Comparison of ENCODE assay signal across 14 mouse cellular contexts in the genomic region with DNA sequence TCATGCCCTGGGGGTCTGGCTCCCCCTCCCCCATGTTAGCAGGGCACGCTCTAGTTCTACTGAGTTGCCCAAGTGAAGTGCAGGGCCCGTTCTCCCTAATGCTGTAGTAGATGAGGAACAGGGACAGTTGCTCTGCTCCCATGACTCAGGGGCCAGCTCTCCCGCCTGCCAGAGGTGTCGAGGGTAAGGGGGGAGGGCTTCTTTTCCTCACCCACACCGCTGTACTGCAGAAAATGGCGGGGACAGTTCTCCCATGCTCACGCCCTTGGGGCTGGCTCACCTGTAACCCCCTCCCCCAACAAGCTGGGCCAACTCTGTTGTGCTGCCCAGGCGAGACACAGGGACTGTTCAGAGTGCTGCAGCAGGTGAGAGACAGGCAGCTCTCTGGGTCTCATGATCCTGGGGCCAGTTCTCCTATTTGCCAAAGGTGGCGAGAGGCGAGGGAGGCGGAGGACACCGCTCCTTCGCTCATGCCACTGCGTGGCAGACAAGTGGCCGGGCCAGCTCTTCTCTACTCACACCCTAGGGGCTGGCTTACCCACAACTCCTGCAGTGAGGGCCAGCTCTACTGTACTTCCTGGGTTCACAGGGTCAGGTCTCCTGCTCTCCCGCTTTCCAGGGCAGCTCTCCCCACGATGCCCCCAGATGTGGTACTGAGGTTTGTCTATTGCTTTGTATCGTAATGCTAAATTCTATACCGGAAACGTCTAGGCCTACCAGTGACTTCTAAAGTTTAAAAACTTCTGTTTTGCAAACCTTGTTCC. TPM values are rescaled to one million over a fixed set of nuclear protein-coding genes. Genes with fewer than 3 reads are reported as not detected.
DNase-seq lines count a peak whose midpoint lies in the region; ATAC-seq and TF ChIP-seq lines count a peak whose summit lies in the region.
"Had no signal": no experiment of that assay in that cellular context is flagged by ENCODE, and none has a peak within 500 bp of the region (broad histone marks: within the 10 kb centered on the region; RNA-seq: fewer than 3 reads in every experiment).

No protein-coding gene starts in this region.

- DNase-seq in heart, adult 2 months, result no peak
- DNase-seq in spleen, adult 2 months (ENCODE audit: low read depth in 1 of 2, low spot score in 2 of 2), result no peak
- DNase-seq in spleen, postnatal 10 days (ENCODE audit: low spot score in 2 of 2), result no peak
- no peak for DNase-seq in limb, embryonic 10.5 days (ENCODE audit: low spot score)
- DNase-seq in midbrain, embryonic 14.5 days, result no peak
- DNase-seq: cerebellum, adult 11-12 months; kidney, postnatal 4 days; lung, postnatal 14 days had no signal

- WGBS in heart, embryonic 11.5 days (ENCODE audit: insufficient replicate concordance), result 74% methylated on average over 20 of the region's 20 CpGs
- 75% methylated on average over 20 of the region's 20 CpGs for WGBS in heart, adult 2 months
- 88% methylated on average over 20 of the region's 20 CpGs for WGBS in spleen, adult 2 months
- 82% methylated on average over 20 of the region's 20 CpGs for WGBS in limb, embryonic 10.5 days
- WGBS in stomach, embryonic 16.5 days, result 78% methylated on average over 20 of the region's 20 CpGs
- WGBS in forebrain, embryonic 13.5 days, result 84% methylated on average over 20 of the region's 20 CpGs
- 89% methylated on average over 20 of the region's 20 CpGs for WGBS in midbrain, embryonic 14.5 days

- TF ChIP-seq POLR2A in heart, adult 2 months (IDR thresholded peaks at IDR 0.05; ENCODE audit: insufficient read depth, low read depth, low read length), result no peak
- TF ChIP-seq POLR2A in spleen, adult 2 months (IDR thresholded peaks at IDR 0.05; ENCODE audit: low read depth, low read length), result no peak

- no peaks in the 10 kb centered on the region for H3K9me3 ChIP-seq in heart, embryonic 11.5 days (replicated peaks; ENCODE audit: control insufficient read depth, low read length)
- H3K9me3 ChIP-seq in limb, embryonic 10.5 days (replicated peaks), result no peaks in the 10 kb centered on the region
- H3K9me3 ChIP-seq in stomach, embryonic 16.5 days (replicated peaks; ENCODE audit: control insufficient read depth, low read length), result no peaks in the 10 kb centered on the region
- no peaks in the 10 kb centered on the region for H3K9me3 ChIP-seq in forebrain, embryonic 13.5 days (replicated peaks)
- no peaks in the 10 kb centered on the region for H3K9me3 ChIP-seq in midbrain, embryonic 14.5 days (ENCODE audit: control insufficient read depth, low read length)
- H3K9me3 ChIP-seq: hindbrain, embryonic 13.5 days had no signal

- H3K27ac ChIP-seq in heart, embryonic 11.5 days (ENCODE audit: low read depth, low read length), result no peak overlapping the region
- H3K27ac ChIP-seq in heart, adult 2 months, result no peak overlapping the region
- no peak overlapping the region for H3K27ac ChIP-seq in spleen, adult 2 months (ENCODE audit: insufficient read depth, low read length)
- peak overlapping the region; percentile 38; the same call in 1 of the 2 replicates for H3K27ac ChIP-seq in limb, embryonic 10.5 days
- no peak overlapping the region for H3K27ac ChIP-seq in stomach, embryonic 16.5 days (ENCODE audit: low read length)
- H3K27ac ChIP-seq in forebrain, embryonic 13.5 days, result no peak overlapping the region
- H3K27ac ChIP-seq in midbrain, embryonic 14.5 days (replicated peaks; ENCODE audit: low read depth, low read length), result no peak overlapping the region
- H3K27ac ChIP-seq: hindbrain, embryonic 13.5 days had no signal

- no peak for TF ChIP-seq EP300 in heart, adult 2 months (IDR thresholded peaks at IDR 0.05; ENCODE audit: insufficient read depth, low read depth, low read length)

- TF ChIP-seq CTCF in heart, adult 2 months (IDR thresholded peaks at IDR 0.05), result no peak
- no peak for TF ChIP-seq CTCF in spleen, adult 2 months (IDR thresholded peaks at IDR 0.05; ENCODE audit: extremely low read depth, insufficient read depth, insufficient read length, insufficient replicate concordance)

- H3K79me2 ChIP-seq in heart, adult 2 months (replicated peaks; ENCODE audit: control insufficient read depth, insufficient read depth, low read length), result no peaks in the 10 kb centered on the region

- no peak for ATAC-seq in heart, embryonic 11.5 days (replicated peaks; ENCODE audit: insufficient number of reproducible peaks, low FRiP score, low TSS enrichment)
- ATAC-seq in stomach, embryonic 16.5 days (ENCODE audit: insufficient read depth, low FRiP score), result no peak
- ATAC-seq in forebrain, embryonic 13.5 days, result no peak
- ATAC-seq in midbrain, embryonic 14.5 days (ENCODE audit: low FRiP score, low TSS enrichment), result no peak

- no peaks in the 10 kb centered on the region for H3K27me3 ChIP-seq in heart, embryonic 11.5 days (ENCODE audit: control insufficient read depth, insufficient read depth, low read length)
- no peaks in the 10 kb centered on the region for H3K27me3 ChIP-seq in heart, adult 2 months (ENCODE audit: control insufficient read depth, insufficient read depth, low read length)
- no peaks in the 10 kb centered on the region for H3K27me3 ChIP-seq in spleen, adult 2 months (ENCODE audit: control insufficient read depth, insufficient read depth, low read length)
- no peaks in the 10 kb centered on the region for H3K27me3 ChIP-seq in limb, embryonic 10.5 days (ENCODE audit: low read depth, poor library complexity, severe bottlenecking)
- no peaks in the 10 kb centered on the region for H3K27me3 ChIP-seq in stomach, embryonic 16.5 days (ENCODE audit: control insufficient read depth, insufficient read depth, low read length)
- H3K27me3 ChIP-seq in forebrain, embryonic 13.5 days, result no peaks in the 10 kb centered on the region
- no peaks in the 10 kb centered on the region for H3K27me3 ChIP-seq in midbrain, embryonic 14.5 days (ENCODE audit: control insufficient read depth, insufficient read depth, low read length)
- H3K27me3 ChIP-seq: hindbrain, embryonic 13.5 days had no signal

- no peaks in the 10 kb centered on the region for H3K36me3 ChIP-seq in heart, embryonic 11.5 days (ENCODE audit: control insufficient read depth, insufficient read depth, low read length)
- H3K36me3 ChIP-seq in heart, adult 2 months (ENCODE audit: control insufficient read depth, insufficient read depth, low read length), result no peaks in the 10 kb centered on the region
- no peaks in the 10 kb centered on the region for H3K36me3 ChIP-seq in spleen, adult 2 months (ENCODE audit: control insufficient read depth, insufficient read depth, low read length)
- no peaks in the 10 kb centered on the region for H3K36me3 ChIP-seq in limb, embryonic 10.5 days
- H3K36me3 ChIP-seq in stomach, embryonic 16.5 days (ENCODE audit: control insufficient read depth, insufficient read depth, low read length), result no peaks in the 10 kb centered on the region
- H3K36me3 ChIP-seq in forebrain, embryonic 13.5 days (ENCODE audit: poor library complexity, severe bottlenecking), result no peaks in the 10 kb centered on the region
- H3K36me3 ChIP-seq in midbrain, embryonic 14.5 days (ENCODE audit: control insufficient read depth, insufficient read depth, low read length), result no peaks in the 10 kb centered on the region
- H3K36me3 ChIP-seq: hindbrain, embryonic 13.5 days had no signal

- H3K4me2 ChIP-seq in heart, embryonic 11.5 days, result peak overlapping the region; percentile 22; the same call in 1 of the 2 replicates
- no peak overlapping the region for H3K4me2 ChIP-seq in stomach, embryonic 16.5 days (ENCODE audit: low read depth, low read length)
- H3K4me2 ChIP-seq in forebrain, embryonic 13.5 days, result no peak overlapping the region
- no peak overlapping the region for H3K4me2 ChIP-seq in midbrain, embryonic 14.5 days (ENCODE audit: low read length)
- H3K4me2 ChIP-seq: hindbrain, embryonic 13.5 days had no signal

- H3K4me1 ChIP-seq in heart, embryonic 11.5 days (ENCODE audit: control insufficient read depth, insufficient read depth, low read length), result 0 out of 2 replicates have a peak, but pooled peaks cover 2% of the 10 kb centered on the region
- no peaks in the 10 kb centered on the region for H3K4me1 ChIP-seq in heart, adult 2 months (ENCODE audit: control insufficient read depth, insufficient read depth, low read length)
- H3K4me1 ChIP-seq in spleen, adult 2 months (ENCODE audit: control insufficient read depth, insufficient read depth, insufficient read length), result no peaks in the 10 kb centered on the region
- H3K4me1 ChIP-seq in limb, embryonic 10.5 days, result peaks cover 9% of the 10 kb centered on the region
- H3K4me1 ChIP-seq in stomach, embryonic 16.5 days (ENCODE audit: control insufficient read depth, insufficient read depth, low read length), result no peaks in the 10 kb centered on the region
- H3K4me1 ChIP-seq in forebrain, embryonic 13.5 days, result no peaks in the 10 kb centered on the region
- H3K4me1 ChIP-seq in midbrain, embryonic 14.5 days (ENCODE audit: control insufficient read depth, insufficient read depth, low read length), result no peaks in the 10 kb centered on the region
- H3K4me1 ChIP-seq: hindbrain, embryonic 13.5 days had no signal

- intact Hi-C loops in heart, adult 2 months (cut with DNase I), result no loop called here

- no peak overlapping the region for H3K9ac ChIP-seq in heart, embryonic 11.5 days (ENCODE audit: low read depth, low read length)
- no peak overlapping the region for H3K9ac ChIP-seq in heart, adult 2 months (ENCODE audit: low read depth, low read length)
- no peak overlapping the region for H3K9ac ChIP-seq in stomach, embryonic 16.5 days (ENCODE audit: low read length)
- H3K9ac ChIP-seq in forebrain, embryonic 13.5 days, result no peak overlapping the region
- H3K9ac ChIP-seq in midbrain, embryonic 14.5 days (replicated peaks; ENCODE audit: low read length), result no peak overlapping the region
- H3K9ac ChIP-seq: hindbrain, embryonic 13.5 days had no signal

- H3K4me3 ChIP-seq in heart, embryonic 11.5 days (ENCODE audit: low read depth, low read length), result no peak overlapping the region
- no peak overlapping the region for H3K4me3 ChIP-seq in heart, adult 2 months
- H3K4me3 ChIP-seq in spleen, adult 2 months (ENCODE audit: extremely low read depth, insufficient read depth, insufficient read length), result peak overlapping the region; percentile 26; the same call in 1 of the 2 replicates
- peak overlapping the region; percentile 12 for H3K4me3 ChIP-seq in limb, embryonic 10.5 days
- H3K4me3 ChIP-seq in stomach, embryonic 16.5 days (replicated peaks; ENCODE audit: low read length), result peak overlapping the region; percentile 10; the same call in 1 of the 2 replicates
- no peak overlapping the region for H3K4me3 ChIP-seq in forebrain, embryonic 13.5 days
- H3K4me3 ChIP-seq in midbrain, embryonic 14.5 days (replicated peaks; ENCODE audit: low read depth, low read length), result no peak overlapping the region
- H3K4me3 ChIP-seq: hindbrain, embryonic 13.5 days; myocyte had no signal

RNA-seq across cellular contexts. Expression of gene Smoc1, which starts 7.9 kb away (rescaled TPM):
- 1.5 and 2.9 TPM in 2 replicates for polyA plus RNA-seq in heart, embryonic 11.5 days (2014; fragmentation: Nextera tagmentation; extraction: Ambion mirVana)
- 1 to 10 TPM; 4.8 to 6.2 TPM for total RNA-seq in heart, adult 2 months (2021)
- polyA plus RNA-seq in heart, adult 2 months (2012; rRNA removed), result 6.9 and 8.0 TPM in 2 replicates
- 0.51 and 0.79 TPM in 2 replicates for polyA plus RNA-seq in spleen, adult 2 months (2012; rRNA removed)
- polyA plus RNA-seq in limb, embryonic 10.5 days (2016; fragmentation: Nextera tagmentation; extraction: Ambion mirVana), result 24.2 and 29.6 TPM in 2 replicates
- 6.9 and 7.9 TPM in 2 replicates for polyA plus RNA-seq in stomach, embryonic 16.5 days (2015; fragmentation: Nextera tagmentation; extraction: Ambion mirVana)
- polyA plus RNA-seq in forebrain, embryonic 13.5 days (2015; fragmentation: Nextera tagmentation; extraction: Ambion mirVana), result 6.4 and 7.3 TPM in 2 replicates
- polyA plus RNA-seq in midbrain, embryonic 14.5 days (2014; fragmentation: Nextera tagmentation; extraction: Ambion mirVana), result 21.6 and 33.5 TPM in 2 replicates

RNA-seq across cellular contexts. Expression of gene Slc10a1, which starts 50.2 kb away (rescaled TPM):
- 0.18 and 0.87 TPM in 2 replicates for polyA plus RNA-seq in heart, embryonic 11.5 days (2014; fragmentation: Nextera tagmentation; extraction: Ambion mirVana)
- total RNA-seq in heart, adult 2 months (2021), result not detected
- polyA plus RNA-seq in heart, adult 2 months (2012; rRNA removed), result 0.61 TPM in 1 of 2 replicates, not detected in the other
- not detected in 2 replicates for polyA plus RNA-seq in spleen, adult 2 months (2012; rRNA removed)
- 0.40 and 0.68 TPM in 2 replicates for polyA plus RNA-seq in limb, embryonic 10.5 days (2016; fragmentation: Nextera tagmentation; extraction: Ambion mirVana)
- polyA plus RNA-seq in stomach, embryonic 16.5 days (2015; fragmentation: Nextera tagmentation; extraction: Ambion mirVana), result 0.84 and 1.3 TPM in 2 replicates
- polyA plus RNA-seq in forebrain, embryonic 13.5 days (2015; fragmentation: Nextera tagmentation; extraction: Ambion mirVana), result 0.54 and 0.62 TPM in 2 replicates
- polyA plus RNA-seq in midbrain, embryonic 14.5 days (2014; fragmentation: Nextera tagmentation; extraction: Ambion mirVana), result 0.49 and 0.50 TPM in 2 replicates
- polyA plus RNA-seq: C2C12 had no signal

Comparison
In these comparisons a context has a peak if more than half of its experiments do, and no peak if none do; other contexts are left out.
1. H3K4me3 ChIP-seq: peak in spleen, adult 2 months (single experiment), limb, embryonic 10.5 days (single experiment) and stomach, embryonic 16.5 days (single experiment); none in heart, embryonic 11.5 days (single experiment), heart, adult 2 months (single experiment), forebrain, embryonic 13.5 days (single experiment) and midbrain, embryonic 14.5 days (single experiment).